Mouse (Mus musculus) embryonic facial prominence, embryonic 11.5 days (tissue): ENCODE results near the gene Ext2. TPM values are rescaled to one million over a fixed set of nuclear protein-coding genes. Genes with fewer than 3 reads are reported as not detected.

ENCODE experiments used
- ATAC-seq: fragments of 200-750 bp; cut with Nextera tagmentation; replicated peaks from 2 replicates; pipeline ENCODE4 v1.8.0; 2017; ENCODE audit warnings: low read depth; ENCODE audit not compliant: insufficient number of reproducible peaks, low FRiP score, low TSS enrichment
- DNase-seq: peaks from one replicate; pipeline ENCODE4 v3.0.0-alpha.2; 2015; ENCODE audit warnings: low spot score
- H3K27ac ChIP-seq: fragments of 300-500 bp; sonication (generic); replicated peaks from 2 replicates; pipeline ENCODE4 v1.5.1; 2014; ENCODE audit warnings: mild to moderate bottlenecking, low read depth, low read length, control low read depth
- H3K27me3 ChIP-seq: fragments of 300-500 bp; sonication (generic); 2 replicates; pipeline ENCODE4 v1.6.1; 2014; ENCODE audit warnings: mild to moderate bottlenecking, low read length, moderate library complexity, mixed read lengths; ENCODE audit not compliant: control insufficient read depth, insufficient read depth
- H3K36me3 ChIP-seq: fragments of 300-500 bp; sonication (generic); replicated peaks from 2 replicates; pipeline ENCODE4 v1.6.1; 2014; ENCODE audit warnings: low read depth, mild to moderate bottlenecking, low read length, moderate library complexity, mixed read lengths; ENCODE audit not compliant: control insufficient read depth, insufficient read depth
- H3K4me1 ChIP-seq: fragments of 300-500 bp; sonication (generic); 2 replicates; pipeline ENCODE4 v1.6.1; 2014; ENCODE audit warnings: low read length, mixed read lengths; ENCODE audit not compliant: control insufficient read depth, insufficient read depth
- H3K4me2 ChIP-seq: fragments of 300-500 bp; sonication (generic); 2 replicates; pipeline ENCODE4 v1.6.1; 2014; ENCODE audit warnings: low read depth, mild to moderate bottlenecking, control low read depth, low read length, moderate library complexity
- H3K4me3 ChIP-seq: fragments of 300-500 bp; sonication (generic); 2 replicates; pipeline ENCODE4 v1.5.1; 2014; ENCODE audit warnings: low read depth, low read length, control low read depth
- H3K9ac ChIP-seq: fragments of 300-500 bp; sonication (generic); replicated peaks from 2 replicates; pipeline ENCODE4 v1.6.1; 2014; ENCODE audit warnings: mild to moderate bottlenecking, control low read depth, low read length
- H3K9me3 ChIP-seq: fragments of 300-500 bp; sonication (generic); replicated peaks from 2 replicates; pipeline ENCODE4 v1.6.1; 2016; ENCODE audit warnings: mild to moderate bottlenecking, low read length, inconsistent platforms, mixed read lengths; ENCODE audit not compliant: control insufficient read depth
- WGBS: fragments of 180-500 bp; shearing (Covaris S2); extraction: QIAGEN DNeasy Blood & Tissue Kit; methylation state at CpG from one replicate; pipeline ENCODE4 v1.1.7; 2014; 5-methylcytosine and 5-hydroxymethylcytosine counted together
- polyA plus RNA-seq: library from polyadenylated mRNA; unstranded; fragments of >200 nt; fragmentation: Nextera tagmentation; extraction: Ambion mirVana; gene quantifications from 2 replicates; pipeline ENCODE4 v1.2.1, GENCODE M21; 2014

Ext2 gene
- polyA plus RNA-seq, 1 experiment from 2014 or later, result 70.1 TPM

- Histone ChIP-seq H3K4me1 (peaks cover 3% of the 10 kb centered on the region; the same call in 1 of the 2 replicates), H3K36me3 (no peaks in the 10 kb centered on the region), H3K9ac (no peak overlapping the region; the same call in 1 of the 2 replicates), H3K4me3 (no peak overlapping the region), H3K4me2 (peak overlapping the region; percentile 10; the same call in 1 of the 2 replicates), H3K9me3 (no peaks in the 10 kb centered on the region), H3K27ac (0 out of 2 replicates have a peak overlapping the region, but pooled peaks have one; percentile 59), H3K27me3 (no peaks in the 10 kb centered on the region)
- DNase-seq (peak; percentile 78), ATAC-seq (peak; percentile 50; the same call in 1 of the 2 replicates)
- 23% methylated on average over 16 of the region's 16 CpGs for WGBS
Measured at GRCm38 (mm10) chr2:93772054-93772764, 50.2 kb downstream of the Ext2 start.

- H3K27me3 ChIP-seq, result no peaks in the 10 kb centered on the region
- 43% methylated on average over 4 of the region's 4 CpGs for WGBS
- H3K9me3 ChIP-seq, result no peaks in the 10 kb centered on the region
- no peak overlapping the region for H3K4me2 ChIP-seq
- no peaks in the 10 kb centered on the region for H3K36me3 ChIP-seq
- peaks cover 3% of the 10 kb centered on the region; the same call in 1 of the 2 replicates for H3K4me1 ChIP-seq
- DNase-seq (no peak), ATAC-seq (no peak)
- peak overlapping the region; percentile 28; the same call in 1 of the 2 replicates for H3K27ac ChIP-seq
- H3K4me3 ChIP-seq, result no peak overlapping the region
- no peak overlapping the region for H3K9ac ChIP-seq
Measured at GRCm38 (mm10) chr2:93770895-93771294, 51.5 kb downstream of the Ext2 start.

- H3K9ac ChIP-seq, result no peak overlapping the region
- H3K4me1 ChIP-seq, result no peaks in the 10 kb centered on the region
Measured at GRCm38 (mm10) chr2:93769875-93770274, 52.5 kb downstream of the Ext2 start.

GRCm38 (mm10) chr2:93765721-93766120 lies 56.6 kb downstream of the Ext2 start:
- no peaks in the 10 kb centered on the region for H3K9me3 ChIP-seq
- H3K4me2 ChIP-seq, result no peak overlapping the region
- no peak overlapping the region for H3K9ac ChIP-seq
- H3K4me1 ChIP-seq, result no peaks in the 10 kb centered on the region
- no peak for ATAC-seq
- no peaks in the 10 kb centered on the region for H3K36me3 ChIP-seq
- no peaks in the 10 kb centered on the region for H3K27me3 ChIP-seq
- no peak overlapping the region for H3K27ac ChIP-seq
- DNase-seq, result no peak
- no peak overlapping the region for H3K4me3 ChIP-seq
- 85% methylated on average over 5 of the region's 5 CpGs for WGBS

More at GRCm38 (mm10) chr2:93769875-93770274, 52.5 kb downstream of the Ext2 start:
- Histone ChIP-seq H3K27me3 (no peaks in the 10 kb centered on the region), H3K4me2 (no peak overlapping the region), H3K9me3 (no peaks in the 10 kb centered on the region), H3K36me3 (no peaks in the 10 kb centered on the region), H3K27ac (no peak overlapping the region), H3K4me3 (no peak overlapping the region)
- no peak for DNase-seq
- ATAC-seq, result no peak
- WGBS, result 88% methylated on average over 6 of the region's 6 CpGs

- no peaks in the 10 kb centered on the region for H3K9me3 ChIP-seq
- no peaks in the 10 kb centered on the region for H3K36me3 ChIP-seq
- H3K4me2 ChIP-seq, result no peak overlapping the region
- no peaks in the 10 kb centered on the region for H3K27me3 ChIP-seq
- no peak overlapping the region for H3K4me3 ChIP-seq
- H3K9ac ChIP-seq, result no peak overlapping the region
- ATAC-seq (no peak), DNase-seq (no peak)
- 89% methylated on average over 3 of the region's 3 CpGs for WGBS
- H3K4me1 ChIP-seq, result no peaks in the 10 kb centered on the region
- no peak overlapping the region for H3K27ac ChIP-seq
Measured at GRCm38 (mm10) chr2:93764211-93764610, 58.2 kb downstream of the Ext2 start.

GRCm38 (mm10) chr2:93760389-93760788 lies 62.0 kb downstream of the Ext2 start:
- no peak overlapping the region for H3K27ac ChIP-seq
- ATAC-seq, result no peak
- H3K36me3 ChIP-seq, result no peaks in the 10 kb centered on the region
- H3K4me2 ChIP-seq, result no peak overlapping the region
- no peak overlapping the region for H3K4me3 ChIP-seq
- H3K4me1 ChIP-seq, result no peaks in the 10 kb centered on the region
- DNase-seq, result no peak
- WGBS, result 79% methylated on average over 3 of the region's 3 CpGs
- H3K9ac ChIP-seq, result no peak overlapping the region
- no peaks in the 10 kb centered on the region for H3K27me3 ChIP-seq
- H3K9me3 ChIP-seq, result no peaks in the 10 kb centered on the region

GRCm38 (mm10) chr2:93759173-93759572 lies 63.2 kb downstream of the Ext2 start:
- ATAC-seq (no peak), DNase-seq (no peak)
- no peak overlapping the region for H3K9ac ChIP-seq
- WGBS, result 59% methylated on average over 7 of the region's 7 CpGs
- no peaks in the 10 kb centered on the region for H3K36me3 ChIP-seq
- no peaks in the 10 kb centered on the region for H3K9me3 ChIP-seq
- no peaks in the 10 kb centered on the region for H3K4me1 ChIP-seq
- H3K4me3 ChIP-seq, result no peak overlapping the region
- H3K27me3 ChIP-seq, result no peaks in the 10 kb centered on the region
- no peak overlapping the region for H3K27ac ChIP-seq
- H3K4me2 ChIP-seq, result no peak overlapping the region

GRCm38 (mm10) chr2:93758298-93758697 lies 64.1 kb downstream of the Ext2 start:
- DNase-seq (no peak), ATAC-seq (no peak)
- no peaks in the 10 kb centered on the region for H3K9me3 ChIP-seq
- H3K4me1 ChIP-seq, result no peaks in the 10 kb centered on the region
- WGBS, result 75% methylated on average over 6 of the region's 6 CpGs
- H3K9ac ChIP-seq, result no peak overlapping the region
- no peak overlapping the region for H3K4me3 ChIP-seq
- H3K36me3 ChIP-seq, result no peaks in the 10 kb centered on the region
- no peaks in the 10 kb centered on the region for H3K27me3 ChIP-seq
- H3K4me2 ChIP-seq, result no peak overlapping the region
- no peak overlapping the region for H3K27ac ChIP-seq
